Mouse (Mus musculus) liver, adult 2 months (tissue): ENCODE measurements around the gene Fto. TPM values are rescaled to one million over a fixed set of nuclear protein-coding genes. Genes with fewer than 3 reads are reported as not detected.

Experiments
- DNase-seq: peaks from one replicate; pipeline ENCODE4 v3.0.0-alpha.2; 2011; ENCODE audit warnings: low read depth, low spot score; ENCODE audit errors: extremely low read depth
- H3K27ac ChIP-seq: fragments of 200-500 bp; replicated peaks from 2 replicates; pipeline ENCODE4 v1.5.1; 2012; ENCODE audit warnings: low read depth, mild to moderate bottlenecking, control low read depth, inconsistent platforms, low read length; ENCODE audit not compliant: insufficient read depth
- H3K27me3 ChIP-seq: fragments of 200-500 bp; 2 replicates; pipeline ENCODE4 v1.6.1; 2012; ENCODE audit warnings: mild to moderate bottlenecking, moderate library complexity, low read length, inconsistent platforms; ENCODE audit not compliant: control insufficient read depth, insufficient read depth
- H3K36me3 ChIP-seq: fragments of 200-500 bp; 2 replicates; pipeline ENCODE4 v1.6.1; 2012; ENCODE audit warnings: low read length, inconsistent platforms; ENCODE audit not compliant: control insufficient read depth, insufficient read depth
- H3K4me1 ChIP-seq: fragments of 200-500 bp; 2 replicates; pipeline ENCODE4 v1.6.1; 2011; ENCODE audit warnings: low read length; ENCODE audit not compliant: control insufficient read depth, insufficient read depth
- H3K4me3 ChIP-seq: fragments of 200-500 bp; 2 replicates; pipeline ENCODE4 v1.5.1; 2011; ENCODE audit warnings: low read depth, mild to moderate bottlenecking, control low read depth, low read length, moderate library complexity; ENCODE audit not compliant: insufficient read depth
- H3K79me2 ChIP-seq: fragments of 200-500 bp; 2 replicates; pipeline ENCODE4 v1.6.1; 2012; ENCODE audit warnings: inconsistent platforms, mild to moderate bottlenecking, low read length, moderate library complexity; ENCODE audit not compliant: control insufficient read depth, insufficient read depth
- H3K9ac ChIP-seq: fragments of 200-500 bp; 2 replicates; pipeline ENCODE4 v1.6.1; 2012; ENCODE audit warnings: low read depth, mild to moderate bottlenecking, control low read depth, inconsistent platforms, low read length
- CTCF ChIP-seq: fragments of 200-500 bp; IDR thresholded peaks from 2 replicates; pipeline ENCODE4 v1.5.1; 2011; ENCODE audit warnings: low read depth, low read length, control low read depth
- POLR2A ChIP-seq: fragments of 200-500 bp; IDR thresholded peaks from 2 replicates; pipeline ENCODE4 v1.6.1; 2011; ENCODE audit warnings: low read length, control low read depth; ENCODE audit not compliant: insufficient read depth; ENCODE audit errors: extremely low read depth
- whole genome bisulfite sequencing: fragments of 180-500 bp; shearing (Covaris S2); methylation state at CpG from one replicate; pipeline ENCODE4 v1.1.7; 2018; 5-methylcytosine and 5-hydroxymethylcytosine counted together
- polyA plus RNA-seq: library from polyadenylated mRNA; depleted of rRNA; stranded (reverse); fragments of >200 nt; gene quantifications from 2 replicates; pipeline ENCODE4 v1.2.3, GENCODE M21; 2012
- total RNA-seq: library from RNA; depleted of rRNA; stranded (reverse); fragments of >200 nt; gene quantifications from 2 replicates; pipeline ENCODE4 v1.2.3, GENCODE M21; 2014

Gene Fto
- total and polyA plus RNA-seq, 2 experiments: 14.1 to 15.6 TPM

GRCm38 (mm10) chr8:91605901-91606300, 292.6 kb downstream of the Fto start:
- no peak overlapping the region for H3K27ac ChIP-seq
- H3K9ac ChIP-seq: no peak overlapping the region
- WGBS: 94% methylated on average over 8 of the region's 8 CpGs
- no peak for DNase-seq
- no peaks in the 10 kb centered on the region for H3K79me2 ChIP-seq
- TF ChIP-seq CTCF: no peak
- no peak for TF ChIP-seq POLR2A
- no peak overlapping the region for H3K4me3 ChIP-seq
- no peaks in the 10 kb centered on the region for H3K4me1 ChIP-seq
- H3K27me3 ChIP-seq: no peaks in the 10 kb centered on the region
- H3K36me3 ChIP-seq: no peaks in the 10 kb centered on the region

GRCm38 (mm10) chr8:91607091-91607490, 293.8 kb downstream of the Fto start:
- TF ChIP-seq CTCF (no peak), POLR2A (no peak)
- no peak overlapping the region for H3K9ac ChIP-seq
- H3K27ac ChIP-seq: no peak overlapping the region
- WGBS: 85% methylated on average over 5 of the region's 5 CpGs
- no peaks in the 10 kb centered on the region for H3K27me3 ChIP-seq
- no peaks in the 10 kb centered on the region for H3K79me2 ChIP-seq
- H3K4me1 ChIP-seq: no peaks in the 10 kb centered on the region
- H3K36me3 ChIP-seq: no peaks in the 10 kb centered on the region
- no peak overlapping the region for H3K4me3 ChIP-seq
- DNase-seq: no peak

- 88% methylated on average over 7 of the region's 7 CpGs for WGBS
- no peaks in the 10 kb centered on the region for H3K4me1 ChIP-seq
- H3K9ac ChIP-seq: no peak overlapping the region
- no peak for DNase-seq
- H3K4me3 ChIP-seq: no peak overlapping the region
- H3K79me2 ChIP-seq: no peaks in the 10 kb centered on the region
- TF ChIP-seq POLR2A: no peak
- no peak for TF ChIP-seq CTCF
- H3K36me3 ChIP-seq: no peaks in the 10 kb centered on the region
- no peaks in the 10 kb centered on the region for H3K27me3 ChIP-seq
- H3K27ac ChIP-seq: no peak overlapping the region
These were observed 297.9 kb downstream of the Fto start for GRCm38 (mm10) chr8:91611191-91611590.

- H3K4me3 ChIP-seq: no peak overlapping the region
- no peak overlapping the region for H3K9ac ChIP-seq
- H3K27me3 ChIP-seq: no peaks in the 10 kb centered on the region
- no peak overlapping the region for H3K27ac ChIP-seq
- TF ChIP-seq CTCF (no peak), POLR2A (no peak)
- no peaks in the 10 kb centered on the region for H3K36me3 ChIP-seq
- H3K4me1 ChIP-seq: no peaks in the 10 kb centered on the region
- no peaks in the 10 kb centered on the region for H3K79me2 ChIP-seq
- DNase-seq: no peak
- WGBS: 93% methylated on average over 14 of the region's 14 CpGs
These were observed 298.5 kb downstream of the Fto start for GRCm38 (mm10) chr8:91611723-91612362.

- Histone ChIP-seq H3K4me1 (no peaks in the 10 kb centered on the region), H3K27ac (no peak overlapping the region), H3K9ac (no peak overlapping the region), H3K79me2 (no peaks in the 10 kb centered on the region), H3K27me3 (no peaks in the 10 kb centered on the region), H3K4me3 (no peak overlapping the region), H3K36me3 (no peaks in the 10 kb centered on the region)
- 85% methylated on average over 18 of the region's 18 CpGs for WGBS
- no peak for TF ChIP-seq CTCF
- TF ChIP-seq POLR2A: no peak
- no peak for DNase-seq
These were observed 299.2 kb downstream of the Fto start for GRCm38 (mm10) chr8:91612387-91613130.

GRCm38 (mm10) chr8:91613603-91614002, 300.3 kb downstream of the Fto start:
- no peak for TF ChIP-seq CTCF
- no peak for TF ChIP-seq POLR2A
- no peak overlapping the region for H3K27ac ChIP-seq
- no peak overlapping the region for H3K9ac ChIP-seq
- H3K4me1 ChIP-seq: no peaks in the 10 kb centered on the region
- H3K4me3 ChIP-seq: no peak overlapping the region
- no peaks in the 10 kb centered on the region for H3K36me3 ChIP-seq
- H3K27me3 ChIP-seq: no peaks in the 10 kb centered on the region
- DNase-seq: no peak
- WGBS: 87% methylated on average over 9 of the region's 9 CpGs
- H3K79me2 ChIP-seq: no peaks in the 10 kb centered on the region
